Mouse (Mus musculus) cerebellum, adult 2 months (tissue): ENCODE measurements at regions not wholly inside any gene's neighbourhood (a gene's known extent, or its start where the extent isn't known, plus 50 kb on each side); places are given as distances from the start of the nearest gene placed in this dataset.

Experiments
- CTCF ChIP-seq: fragments of 200-500 bp; IDR thresholded peaks from 2 replicates; pipeline ENCODE4 v1.5.1; 2011; ENCODE audit warnings: low read depth, mild to moderate bottlenecking, control low read depth, low read length, moderate library complexity, borderline replicate concordance; ENCODE audit not compliant: insufficient read depth
- POLR2A ChIP-seq: fragments of 200-500 bp; IDR thresholded peaks from 2 replicates; pipeline ENCODE4 v1.6.1; 2011; ENCODE audit warnings: low read length, control low read depth, borderline replicate concordance; ENCODE audit not compliant: insufficient read depth

DNA sequence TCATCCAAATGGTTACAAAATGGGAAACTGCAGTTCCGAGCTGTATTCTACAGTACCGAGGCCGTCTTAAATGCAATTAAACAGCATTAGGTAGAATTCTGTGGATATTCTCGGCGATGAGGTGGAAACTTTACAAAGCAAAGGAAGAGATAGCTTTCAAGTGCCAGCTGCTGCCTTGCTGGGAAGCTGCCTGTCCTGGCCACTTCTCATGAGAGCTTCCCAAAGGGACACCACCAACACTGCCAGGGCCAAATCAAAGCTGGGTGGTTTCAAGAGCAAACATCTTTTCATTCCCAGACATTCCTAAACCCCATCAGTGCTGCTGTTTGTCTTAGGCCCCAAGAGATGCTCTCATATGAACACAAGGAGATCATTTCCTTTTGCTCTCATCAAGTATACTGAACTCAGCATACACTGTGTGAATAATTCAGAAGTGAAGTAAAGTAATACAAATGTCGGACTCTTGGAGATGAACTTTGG lies 156.6 kb upstream of the AI593442 start:
- no peak for TF ChIP-seq POLR2A
- no peak for TF ChIP-seq CTCF
